Mouse (Mus musculus) heart, postnatal 14 days (tissue): Measurements from ENCODE around the gene 4931408C20Rik. TPM values are rescaled to one million over a fixed set of nuclear protein-coding genes. Genes with fewer than 3 reads are reported as not detected.

ENCODE experiments used
- DNase-seq, 2 experiments: peaks; one replicate each; pipeline ENCODE4 v3.0.0; 2021 to 2022
- intact Hi-C: fragments of 180-260 bp; cut with DNase I; formaldehyde crosslinking; loops from one replicate; pipeline ENCODE4 v1.15.1; 2025
- long read RNA-seq, 2 experiments: library from polyadenylated mRNA; stranded (forward); transcript quantifications; one replicate each; pipeline ENCODE4 v2.0.0; 2021
- total RNA-seq, 2 experiments: library from RNA; stranded (reverse); gene quantifications; 2 replicates each; pipeline ENCODE4 v1.2.3; 2021

4931408C20Rik gene
- not detected for total RNA-seq
- long read RNA-seq, experiment 1 = 0 reads
- long read RNA-seq, experiment 2 = 0 reads

DNA sequence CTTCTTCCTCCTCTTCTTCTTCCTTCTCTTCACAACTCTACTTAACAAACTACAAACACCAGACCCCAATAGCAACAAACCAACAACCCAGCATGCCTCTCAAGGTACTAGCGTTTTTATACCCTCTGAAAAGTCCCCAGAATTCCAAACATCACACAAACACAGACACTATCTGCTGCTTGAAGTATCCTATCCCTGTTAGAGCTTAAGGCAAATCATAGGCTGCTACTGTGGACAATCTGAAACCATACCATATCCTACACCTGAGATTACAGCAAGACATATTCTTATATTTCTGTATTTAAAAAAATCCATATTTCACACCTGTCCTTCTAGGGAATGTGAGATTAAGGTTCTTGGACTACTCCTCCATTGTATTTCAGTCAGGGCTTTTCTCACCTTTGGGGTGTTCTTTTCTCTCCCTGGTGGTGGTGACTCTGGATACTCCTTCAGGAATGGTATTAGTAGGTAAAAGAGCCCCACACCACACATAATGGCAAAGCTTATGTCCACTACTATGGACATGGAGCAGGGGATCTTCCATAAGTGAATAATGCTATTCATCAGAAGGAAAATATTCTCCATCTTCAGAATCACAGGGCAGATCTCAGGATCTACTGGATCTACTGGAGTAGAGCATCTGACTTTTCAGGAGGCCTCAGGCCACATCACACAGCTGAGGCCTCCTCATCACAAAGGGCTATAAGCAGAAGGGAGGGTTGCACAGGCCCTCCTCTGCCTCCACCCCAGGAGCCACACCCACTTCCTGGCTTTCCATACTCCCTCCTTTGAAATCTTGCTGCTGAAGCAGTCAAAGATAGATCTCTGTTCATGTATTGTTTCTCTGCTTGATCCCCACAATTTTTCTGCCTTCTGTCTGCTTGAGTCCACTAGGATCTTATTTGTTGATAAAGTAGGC is at the start of gene 4931408C20Rik:
Gene 4931408C20Rik (minus strand): TSS at position 619 of the 919 bp plus-strand sequence.
- intact Hi-C loops = no loop called here
- DNase-seq = peak; percentile 6 to 16

DNA sequence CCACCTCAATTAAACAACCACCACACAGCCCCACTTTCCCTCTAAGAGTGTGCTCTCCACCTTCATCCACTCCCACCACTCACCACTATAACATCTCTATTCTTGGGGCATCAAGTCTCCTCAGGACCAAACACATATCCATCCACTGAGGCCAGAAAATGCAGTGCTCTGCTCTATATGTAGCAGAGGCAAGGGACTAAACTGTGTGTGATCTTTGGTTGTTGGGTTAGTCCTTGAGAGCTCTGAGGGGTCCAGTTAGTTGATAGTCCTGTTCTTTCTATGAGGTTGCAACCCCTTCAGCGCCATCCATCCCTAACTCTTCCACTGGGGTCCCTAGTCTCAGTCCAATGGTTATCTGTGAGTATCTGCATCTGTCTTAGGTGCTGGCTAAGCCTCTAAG is 666 bp upstream of the 4931408C20Rik start:
- intact Hi-C loops = no loop called here
- no peak for DNase-seq

GRCm38 (mm10) chr1:26685952-26686693 is 1.1 kb downstream of the 4931408C20Rik start:
- no peak for DNase-seq
- intact Hi-C loops = no loop called here

- intact Hi-C loops = no loop called here
- no peak for DNase-seq
These were observed 1.9 kb downstream of the 4931408C20Rik start for GRCm38 (mm10) chr1:26685383-26685782.

DNA sequence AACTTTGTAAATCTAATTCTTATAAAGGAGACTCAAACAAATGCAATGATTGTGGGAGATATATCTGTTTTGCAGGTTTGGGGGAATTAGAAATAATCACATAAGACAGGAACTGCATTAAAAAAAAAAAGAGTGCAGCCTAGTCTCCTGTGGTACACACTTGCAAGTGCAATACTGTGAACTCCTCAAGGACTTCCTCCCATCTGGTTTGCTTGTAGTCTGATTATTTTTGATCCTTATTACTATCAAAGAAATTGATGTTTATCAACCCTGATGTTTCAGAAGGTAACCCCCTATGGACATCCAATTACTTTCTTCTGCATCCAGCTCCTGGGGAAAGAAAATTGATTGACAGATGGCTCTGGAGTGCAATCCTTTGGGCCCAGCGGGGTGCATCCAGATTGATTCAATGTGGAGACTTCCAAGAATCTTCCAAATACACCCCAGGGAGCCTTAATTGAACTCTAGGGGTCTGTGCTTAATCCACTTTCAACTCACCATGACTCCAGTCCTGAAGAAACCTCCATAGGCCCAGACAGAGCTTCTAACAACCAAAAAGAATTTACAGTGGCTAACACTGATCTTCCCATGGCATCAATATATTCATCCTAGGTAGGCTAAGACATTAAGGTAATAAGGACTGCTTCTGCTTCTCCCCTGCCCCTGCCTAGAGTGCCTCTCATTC is 37.4 kb downstream of the 4931408C20Rik start:
- intact Hi-C loops = no loop called here
- no peak for DNase-seq

GRCm38 (mm10) chr1:26636051-26636450 is 51.2 kb downstream of the 4931408C20Rik start:
- no peak for DNase-seq
- intact Hi-C loops = no loop called here
